Comparison of ENCODE assay signal across 29 mouse cellular contexts in the genomic region with DNA sequence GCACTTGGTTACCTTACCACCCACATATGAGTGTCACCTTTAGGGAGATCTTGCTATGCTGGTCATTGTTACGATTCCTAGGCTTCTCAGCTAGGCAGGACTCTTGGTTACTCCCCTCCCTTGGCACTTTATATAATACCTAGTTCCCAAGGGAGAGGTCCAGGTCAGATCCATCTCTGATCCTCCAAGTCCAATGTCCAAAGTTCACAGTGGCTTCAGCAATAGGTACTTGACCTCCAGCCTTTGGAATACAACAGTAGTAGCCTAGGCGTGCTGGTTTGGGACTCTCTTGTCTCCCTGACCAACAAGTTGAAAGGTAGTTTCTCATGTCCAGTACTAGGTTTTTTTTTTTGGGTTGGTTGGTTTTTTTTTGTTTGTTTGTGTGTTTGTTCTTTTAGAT. TPM values are rescaled to one million over a fixed set of nuclear protein-coding genes. Genes with fewer than 3 reads are reported as not detected.
A peak's percentile ranks its signal among the peaks of the same experiment; 100 is the strongest.
DNase-seq lines count a peak whose midpoint lies in the region; ATAC-seq and TF ChIP-seq lines count a peak whose summit lies in the region.
"Had no signal": no experiment of that assay in that cellular context is flagged by ENCODE, and none has a peak within 500 bp of the region (broad histone marks: within the 10 kb centered on the region; RNA-seq: fewer than 3 reads in every experiment).

No protein-coding gene starts in this region.

- TF ChIP-seq POLR2A in small intestine, adult 2 months (IDR thresholded peaks at IDR 0.05; ENCODE audit: low read depth, low read length) = no peak

- H3K9ac ChIP-seq in liver, embryonic 13.5 days = no peak overlapping the region
- H3K9ac ChIP-seq: embryonic facial prominence, embryonic 12.5 days; forebrain, embryonic 13.5 days; forebrain, postnatal 0 days; heart, embryonic 12.5 days; hindbrain, embryonic 15.5 days had no signal

- H3K4me3 ChIP-seq in erythroblast, embryonic 14.5 days (replicated peaks) = peak overlapping the region; percentile 19
- H3K4me3 ChIP-seq in liver, embryonic 13.5 days (replicated peaks) = 0 out of 2 replicates have a peak overlapping the region, but pooled peaks have one; percentile 23
- H3K4me3 ChIP-seq in small intestine, adult 2 months (ENCODE audit: low read depth, low read length) = no peak overlapping the region
- H3K4me3 ChIP-seq: embryonic facial prominence, embryonic 12.5 days; forebrain, embryonic 13.5 days; heart, embryonic 12.5 days; hindbrain, embryonic 15.5 days had no signal

- H3K36me3 ChIP-seq in erythroblast, embryonic 14.5 days (ENCODE audit: control insufficient read depth) = peaks cover 69% of the 10 kb centered on the region
- peaks cover 32% of the 10 kb centered on the region for H3K36me3 ChIP-seq in liver, embryonic 13.5 days
- H3K36me3 ChIP-seq in small intestine, adult 2 months (ENCODE audit: control insufficient read depth, insufficient read depth, low read length) = peaks cover 2% of the 10 kb centered on the region; the same call in 1 of the 2 replicates
- H3K36me3 ChIP-seq: embryonic facial prominence, embryonic 12.5 days; hindbrain, embryonic 15.5 days had no signal

- 84% methylated on average over 2 of the region's 2 CpGs for WGBS in liver, embryonic 13.5 days (ENCODE audit: insufficient replicate concordance)
- 58% methylated on average over 2 of the region's 2 CpGs for WGBS in small intestine, adult 2 months

- H3K9me3 ChIP-seq in erythroblast, embryonic 14.5 days (ENCODE audit: control insufficient read depth, low read length) = peaks cover 8% of the 10 kb centered on the region
- no peaks in the 10 kb centered on the region for H3K9me3 ChIP-seq in liver, embryonic 13.5 days (replicated peaks)
- H3K9me3 ChIP-seq: embryonic facial prominence, embryonic 12.5 days; forebrain, embryonic 13.5 days; G1E; heart, embryonic 12.5 days; hindbrain, embryonic 15.5 days had no signal

- peaks cover 5% of the 10 kb centered on the region; the same call in 1 of the 2 replicates for H3K27me3 ChIP-seq in erythroblast, embryonic 14.5 days (ENCODE audit: control insufficient read depth)
- H3K27me3 ChIP-seq in liver, embryonic 13.5 days = no peaks in the 10 kb centered on the region
- H3K27me3 ChIP-seq in small intestine, adult 2 months (ENCODE audit: control insufficient read depth, insufficient read depth, low read length) = no peaks in the 10 kb centered on the region
- H3K27me3 ChIP-seq: forebrain, embryonic 13.5 days; heart, embryonic 12.5 days; hindbrain, embryonic 15.5 days had no signal

- H3K4me1 ChIP-seq in erythroblast, embryonic 14.5 days (ENCODE audit: control insufficient read depth) = peaks cover 19% of the 10 kb centered on the region
- H3K4me1 ChIP-seq in liver, embryonic 13.5 days (replicated peaks) = peaks cover 20% of the 10 kb centered on the region
- peaks cover 3% of the 10 kb centered on the region; the same call in 1 of the 2 replicates for H3K4me1 ChIP-seq in small intestine, adult 2 months (ENCODE audit: control insufficient read depth, insufficient read depth, insufficient read length, low read length)
- H3K4me1 ChIP-seq: embryonic facial prominence, embryonic 12.5 days had no signal

- ATAC-seq in erythroblast, adult 5-6 weeks (replicated peaks; ENCODE audit: low FRiP score, poor library complexity, severe bottlenecking) = no peak
- ATAC-seq in liver, embryonic 13.5 days (ENCODE audit: low read depth) = no peak
- ATAC-seq: CD4-positive, CD25-positive, alpha-beta regulatory T cell, adult 4 months; forebrain, embryonic 13.5 days; forebrain, postnatal 0 days had no signal

- no peak overlapping the region for H3K27ac ChIP-seq in liver, embryonic 13.5 days
- peak overlapping the region; percentile 71; the same call in 1 of the 2 replicates for H3K27ac ChIP-seq in small intestine, adult 2 months (ENCODE audit: insufficient read depth, low read depth, low read length)
- H3K27ac ChIP-seq: embryonic facial prominence, embryonic 12.5 days; forebrain, embryonic 13.5 days; hindbrain, embryonic 15.5 days had no signal

- H3K4me2 ChIP-seq in liver, embryonic 13.5 days = peak overlapping the region; percentile 35; the same call in 1 of the 2 replicates
- H3K4me2 ChIP-seq: embryonic facial prominence, embryonic 12.5 days; heart, embryonic 12.5 days; hindbrain, embryonic 15.5 days had no signal

- TF ChIP-seq CTCF in small intestine, adult 2 months (IDR thresholded peaks at IDR 0.05; ENCODE audit: extremely low read depth, insufficient read length, insufficient replicate concordance, low read depth, low read length) = no peak

- peak; percentile 70 for DNase-seq in kidney, adult 9 months
- no peak for DNase-seq in kidney, postnatal 14 days
- no peak for DNase-seq in liver, embryonic 13.5 days
- DNase-seq in cerebellum, adult 9-10 months = no peak
- DNase-seq: adrenal gland, postnatal 10 days; B cell, adult 2 months; cerebellum, adult 11 months; cerebellum, adult 8-10 months; cerebellum, postnatal 25 days; forebrain, postnatal 0 days; gastrocnemius, postnatal 25 days; heart, postnatal 36 days had no signal

RNA-seq across cellular contexts. Expression of a gene that starts 2.7 kb away (rescaled TPM):
- 2.0 and 3.0 TPM in 2 replicates for polyA plus RNA-seq in erythroblast, embryonic 14.5 days (2012)
- 31.6 and 33.2 TPM in 2 replicates for total RNA-seq in erythroblast, adult 5-6 weeks (2015; ENCODE audit: low replicate concordance)
- total RNA-seq in erythroblast, adult 5-6 weeks (2017; ENCODE audit: low replicate concordance) = 7.6 and 10.2 TPM in 2 replicates
- polyA plus RNA-seq in liver, embryonic 13.5 days (2015; fragmentation: Nextera tagmentation; extraction: Ambion mirVana) = 71.8 and 74.4 TPM in 2 replicates
- 7.6 and 10.7 TPM in 2 replicates for polyA plus RNA-seq in small intestine, adult 2 months (2012; rRNA removed)

RNA-seq across cellular contexts. Expression of a gene that starts 3.5 kb away (rescaled TPM):
- 0.61 and 0.92 TPM in 2 replicates for polyA plus RNA-seq in erythroblast, embryonic 14.5 days (2012)
- 17.3 and 25.9 TPM in 2 replicates for total RNA-seq in erythroblast, adult 5-6 weeks (2015; ENCODE audit: low replicate concordance)
- total RNA-seq in erythroblast, adult 5-6 weeks (2017; ENCODE audit: low replicate concordance) = 32.5 and 45.0 TPM in 2 replicates
- 20.9 and 25.7 TPM in 2 replicates for polyA plus RNA-seq in liver, embryonic 13.5 days (2015; fragmentation: Nextera tagmentation; extraction: Ambion mirVana)
- polyA plus RNA-seq in small intestine, adult 2 months (2012; rRNA removed) = 0.61 and 1.2 TPM in 2 replicates

RNA-seq across cellular contexts. Expression of a gene that starts 23.8 kb away (rescaled TPM):
- polyA plus RNA-seq in erythroblast, embryonic 14.5 days (2012) = not detected in 2 replicates
- not detected in 2 replicates for total RNA-seq in erythroblast, adult 5-6 weeks (2015; ENCODE audit: low replicate concordance)
- total RNA-seq in erythroblast, adult 5-6 weeks (2017; ENCODE audit: low replicate concordance) = not detected in 2 replicates
- not detected in 2 replicates for polyA plus RNA-seq in liver, embryonic 13.5 days (2015; fragmentation: Nextera tagmentation; extraction: Ambion mirVana)
- not detected in 2 replicates for polyA plus RNA-seq in small intestine, adult 2 months (2012; rRNA removed)
- total RNA-seq: adrenal gland, postnatal 10 days; adrenal gland, postnatal 4 days; forebrain, postnatal 0 days; gastrocnemius, adult 18-20 months; gastrocnemius, postnatal 25 days; granulocyte monocyte progenitor cell, adult 5-6 weeks; heart, adult 8-10 months; heart, postnatal 36 days had no signal
- polyA plus RNA-seq: CD4-positive, CD25-positive, alpha-beta regulatory T cell, adult 4 months; embryonic facial prominence, embryonic 12.5 days; forebrain, embryonic 13.5 days; G1E; hindbrain, embryonic 11.5 days had no signal

RNA-seq across cellular contexts. Expression of a gene that starts 34.4 kb away (rescaled TPM):
- not detected in 2 replicates for polyA plus RNA-seq in erythroblast, embryonic 14.5 days (2012)
- total RNA-seq in erythroblast, adult 5-6 weeks (2015; ENCODE audit: low replicate concordance) = not detected in 2 replicates
- 0.14 TPM in 1 of 2 replicates, not detected in the other for total RNA-seq in erythroblast, adult 5-6 weeks (2017; ENCODE audit: low replicate concordance)
- 0.13 and 0.20 TPM in 2 replicates for polyA plus RNA-seq in liver, embryonic 13.5 days (2015; fragmentation: Nextera tagmentation; extraction: Ambion mirVana)
- polyA plus RNA-seq in small intestine, adult 2 months (2012; rRNA removed) = 7.6 TPM in 1 of 2 replicates, not detected in the other
- total RNA-seq: forebrain, postnatal 0 days; gastrocnemius, postnatal 25 days; granulocyte monocyte progenitor cell, adult 5-6 weeks; heart, adult 8-10 months; heart, postnatal 36 days had no signal
- polyA plus RNA-seq: embryonic facial prominence, embryonic 12.5 days; forebrain, embryonic 13.5 days; forebrain, postnatal 0 days; G1E; heart, embryonic 12.5 days; hindbrain, embryonic 11.5 days; hindbrain, embryonic 15.5 days had no signal

RNA-seq across cellular contexts. Expression of a gene that starts 57.0 kb away (rescaled TPM):
- not detected in 2 replicates for polyA plus RNA-seq in erythroblast, embryonic 14.5 days (2012)
- not detected in 2 replicates for total RNA-seq in erythroblast, adult 5-6 weeks (2015; ENCODE audit: low replicate concordance)
- total RNA-seq in erythroblast, adult 5-6 weeks (2017; ENCODE audit: low replicate concordance) = not detected in 2 replicates
- not detected in 2 replicates for polyA plus RNA-seq in liver, embryonic 13.5 days (2015; fragmentation: Nextera tagmentation; extraction: Ambion mirVana)
- not detected in 2 replicates for polyA plus RNA-seq in small intestine, adult 2 months (2012; rRNA removed)
- total RNA-seq: adrenal gland, postnatal 10 days; adrenal gland, postnatal 4 days; forebrain, postnatal 0 days; G1E; gastrocnemius, adult 18-20 months; gastrocnemius, postnatal 25 days; granulocyte monocyte progenitor cell, adult 5-6 weeks; heart, adult 8-10 months; heart, postnatal 36 days had no signal
- polyA plus RNA-seq: brain, embryonic 14.5 days; CD4-positive, CD25-positive, alpha-beta regulatory T cell, adult 4 months; cortical plate, adult 2 months; embryonic facial prominence, embryonic 12.5 days; forebrain, embryonic 13.5 days; forebrain, postnatal 0 days; G1E; heart, embryonic 12.5 days; heart, embryonic 16.5 days; hindbrain, embryonic 11.5 days; hindbrain, embryonic 15.5 days had no signal
